Mouse (Mus musculus): ENCODE measurements at regions not wholly inside any gene's neighbourhood (a gene's known extent, or its start where the extent isn't known, plus 50 kb on each side); places are given as distances from the start of the nearest gene placed in this dataset.
"Not testable (repeated sequence)": the region's sequence is repeated elsewhere in the genome, so short reads cannot be mapped to it uniquely, and the experiment has no call there.

DNA sequence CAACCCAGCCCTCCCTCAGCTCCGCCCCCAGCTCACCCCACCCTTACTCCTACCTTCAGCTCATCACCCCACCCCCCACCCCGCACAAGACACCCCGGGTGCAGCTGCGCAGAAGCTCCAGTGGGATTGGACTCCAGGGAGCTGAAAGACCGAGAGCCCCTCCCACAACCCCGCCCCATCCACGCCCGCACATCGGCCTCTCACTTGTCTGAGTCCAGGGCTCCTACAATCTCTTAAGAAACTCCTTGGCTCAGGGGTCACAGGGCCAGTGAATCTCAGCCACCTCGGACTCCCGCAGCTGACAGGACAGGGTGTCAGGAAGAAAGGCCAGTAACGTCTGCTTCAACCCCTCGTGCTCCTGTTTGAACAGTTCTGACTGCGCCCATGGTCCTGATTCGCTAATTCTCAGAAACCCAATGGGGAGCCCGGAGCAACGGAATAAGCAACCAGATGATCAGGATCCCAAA lies 120.7 kb downstream of the Map1s start:
- H3K9ac ChIP-seq (replicated peaks); H3K27ac ChIP-seq (replicated peaks); H3K36me3 ChIP-seq; H3K27me3 ChIP-seq; H3K9me3 ChIP-seq; H3K4me1 ChIP-seq: not testable (repeated sequence)
- Histone ChIP-seq H3K4me3 (peak overlapping the region; percentile 28), H3K4me2 (replicated peaks) (peak overlapping the region; percentile 32)
- peak; percentile 80 for ATAC-seq (replicated peaks)
- 8% methylated on average over 17 of the region's 17 CpGs for WGBS

GRCm38 (mm10) chr8:71028564-71028963 lies 122.8 kb downstream of the Map1s start:
- not testable (repeated sequence) for H3K36me3 ChIP-seq; H3K4me3 ChIP-seq; ATAC-seq (replicated peaks); H3K9me3 ChIP-seq; H3K4me1 ChIP-seq; H3K27ac ChIP-seq (replicated peaks); H3K27me3 ChIP-seq; H3K4me2 ChIP-seq (replicated peaks); H3K9ac ChIP-seq (replicated peaks)
- whole genome bisulfite sequencing, result 75% methylated on average over 2 of the region's 2 CpGs
